Mouse (Mus musculus): ENCODE results near the gene Frmd4b. TPM values are rescaled to one million over a fixed set of nuclear protein-coding genes. Genes with fewer than 3 reads are reported as not detected.

The Frmd4b gene
- polyA plus RNA-seq, 1 experiment, result 6.8 TPM

- H3K36me3 ChIP-seq (ENCODE audit: control insufficient read depth, insufficient read depth, low read length), result no peaks in the 10 kb centered on the region
- TF ChIP-seq POLR2A (IDR thresholded peaks at IDR 0.05; ENCODE audit: control insufficient read depth, low read depth, low read length), result no peak
- no peak for TF ChIP-seq CTCF (IDR thresholded peaks at IDR 0.05; ENCODE audit: control insufficient read depth, insufficient read depth, insufficient replicate concordance, low read depth, low read length)
- H3K27me3 ChIP-seq (ENCODE audit: control insufficient read depth, insufficient read depth, low read length), result no peaks in the 10 kb centered on the region
- peak overlapping the region; percentile 68 for H3K4me3 ChIP-seq (ENCODE audit: control insufficient read depth, low read depth, low read length)
- peaks cover 10% of the 10 kb centered on the region for H3K4me1 ChIP-seq (ENCODE audit: control insufficient read depth, insufficient read depth, low read length)
- H3K27ac ChIP-seq (ENCODE audit: control insufficient read depth, insufficient read depth, low read depth, low read length), result no peak overlapping the region
These were observed 433 bp upstream of the Frmd4b start for GRCm38 (mm10) chr6:97617774-97618173.

- no peaks in the 10 kb centered on the region for H3K27me3 ChIP-seq (ENCODE audit: control insufficient read depth, insufficient read depth, low read length)
- no peaks in the 10 kb centered on the region for H3K36me3 ChIP-seq (ENCODE audit: control insufficient read depth, insufficient read depth, low read length)
- TF ChIP-seq POLR2A (IDR thresholded peaks at IDR 0.05; ENCODE audit: control insufficient read depth, low read depth, low read length), result no peak
- no peak for TF ChIP-seq CTCF (IDR thresholded peaks at IDR 0.05; ENCODE audit: control insufficient read depth, insufficient read depth, insufficient replicate concordance, low read depth, low read length)
- H3K4me3 ChIP-seq (ENCODE audit: control insufficient read depth, low read depth, low read length), result peak overlapping the region; percentile 68
- H3K4me1 ChIP-seq (ENCODE audit: control insufficient read depth, insufficient read depth, low read length), result peaks cover 10% of the 10 kb centered on the region
- H3K27ac ChIP-seq (ENCODE audit: control insufficient read depth, insufficient read depth, low read depth, low read length), result no peak overlapping the region
These were observed 579 bp downstream of the Frmd4b start for GRCm38 (mm10) chr6:97616658-97617265.

GRCm38 (mm10) chr6:97615901-97616461, 1.4 kb downstream of the Frmd4b start:
- H3K4me3 ChIP-seq (ENCODE audit: control insufficient read depth, low read depth, low read length), result no peak overlapping the region
- no peaks in the 10 kb centered on the region for H3K36me3 ChIP-seq (ENCODE audit: control insufficient read depth, insufficient read depth, low read length)
- TF ChIP-seq CTCF (IDR thresholded peaks at IDR 0.05; ENCODE audit: control insufficient read depth, insufficient read depth, insufficient replicate concordance, low read depth, low read length), result no peak
- TF ChIP-seq POLR2A (IDR thresholded peaks at IDR 0.05; ENCODE audit: control insufficient read depth, low read depth, low read length), result no peak
- peaks cover 10% of the 10 kb centered on the region for H3K4me1 ChIP-seq (ENCODE audit: control insufficient read depth, insufficient read depth, low read length)
- no peak overlapping the region for H3K27ac ChIP-seq (ENCODE audit: control insufficient read depth, insufficient read depth, low read depth, low read length)
- H3K27me3 ChIP-seq (ENCODE audit: control insufficient read depth, insufficient read depth, low read length), result no peaks in the 10 kb centered on the region

- H3K4me3 ChIP-seq (ENCODE audit: control insufficient read depth, low read depth, low read length), result no peak overlapping the region
- H3K4me1 ChIP-seq (ENCODE audit: control insufficient read depth, insufficient read depth, low read length), result peaks cover 10% of the 10 kb centered on the region
- H3K36me3 ChIP-seq (ENCODE audit: control insufficient read depth, insufficient read depth, low read length), result no peaks in the 10 kb centered on the region
- no peak for TF ChIP-seq CTCF (IDR thresholded peaks at IDR 0.05; ENCODE audit: control insufficient read depth, insufficient read depth, insufficient replicate concordance, low read depth, low read length)
- no peak for TF ChIP-seq POLR2A (IDR thresholded peaks at IDR 0.05; ENCODE audit: control insufficient read depth, low read depth, low read length)
- H3K27ac ChIP-seq (ENCODE audit: control insufficient read depth, insufficient read depth, low read depth, low read length), result no peak overlapping the region
- no peaks in the 10 kb centered on the region for H3K27me3 ChIP-seq (ENCODE audit: control insufficient read depth, insufficient read depth, low read length)
These were observed 3.2 kb downstream of the Frmd4b start for GRCm38 (mm10) chr6:97614179-97614578.

DNA sequence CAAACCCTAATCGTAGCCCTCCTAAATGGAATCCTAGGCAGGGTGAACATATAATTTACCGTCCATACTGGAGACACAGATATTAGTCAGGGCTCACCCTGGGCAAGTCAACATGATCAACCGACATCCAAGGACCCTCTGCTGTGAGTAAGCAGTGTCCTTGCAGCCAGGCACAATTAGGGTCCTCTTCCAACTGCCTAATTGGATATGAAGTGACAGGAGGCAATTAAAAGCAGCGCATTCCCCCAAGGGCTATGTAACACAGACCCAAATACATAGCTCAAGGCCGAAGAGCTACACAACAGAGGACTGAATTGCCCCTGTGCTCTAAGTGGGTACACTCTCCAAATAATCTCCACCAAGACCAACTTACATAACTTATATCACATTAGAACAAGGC, 4.5 kb downstream of the Frmd4b start:
- TF ChIP-seq POLR2A (IDR thresholded peaks at IDR 0.05; ENCODE audit: control insufficient read depth, low read depth, low read length) (no peak), CTCF (IDR thresholded peaks at IDR 0.05; ENCODE audit: control insufficient read depth, insufficient read depth, insufficient replicate concordance, low read depth, low read length) (no peak)
- Histone ChIP-seq H3K36me3 (ENCODE audit: control insufficient read depth, insufficient read depth, low read length) (no peaks in the 10 kb centered on the region), H3K4me1 (ENCODE audit: control insufficient read depth, insufficient read depth, low read length) (peaks cover 10% of the 10 kb centered on the region), H3K27ac (ENCODE audit: control insufficient read depth, insufficient read depth, low read depth, low read length) (no peak overlapping the region), H3K27me3 (ENCODE audit: control insufficient read depth, insufficient read depth, low read length) (no peaks in the 10 kb centered on the region), H3K4me3 (ENCODE audit: control insufficient read depth, low read depth, low read length) (no peak overlapping the region)

DNA sequence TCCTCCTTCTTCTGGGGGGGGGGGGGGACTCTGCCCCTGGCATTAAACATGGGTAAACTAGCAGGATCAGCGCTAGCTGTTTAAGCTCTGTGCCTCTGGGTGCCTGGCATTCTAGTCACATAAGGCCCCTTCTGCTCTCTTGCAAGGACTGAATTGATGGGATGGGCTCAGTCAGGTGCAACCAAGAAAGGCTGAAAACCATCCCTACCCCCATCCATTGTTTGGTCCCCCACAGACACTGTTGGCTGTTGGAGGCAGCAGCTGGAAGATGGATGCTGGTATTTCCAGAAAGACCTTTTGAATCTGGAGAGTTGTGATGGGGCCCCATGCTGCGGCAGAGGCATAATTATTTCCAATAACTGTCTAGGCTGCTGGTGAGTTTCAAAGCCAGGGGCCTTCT, 7.3 kb downstream of the Frmd4b start:
- H3K36me3 ChIP-seq (ENCODE audit: control insufficient read depth, insufficient read depth, low read length), result no peaks in the 10 kb centered on the region
- TF ChIP-seq CTCF (IDR thresholded peaks at IDR 0.05; ENCODE audit: control insufficient read depth, insufficient read depth, insufficient replicate concordance, low read depth, low read length) (no peak), POLR2A (IDR thresholded peaks at IDR 0.05; ENCODE audit: control insufficient read depth, low read depth, low read length) (no peak)
- H3K4me3 ChIP-seq (ENCODE audit: control insufficient read depth, low read depth, low read length), result no peak overlapping the region
- no peak overlapping the region for H3K27ac ChIP-seq (ENCODE audit: control insufficient read depth, insufficient read depth, low read depth, low read length)
- no peaks in the 10 kb centered on the region for H3K27me3 ChIP-seq (ENCODE audit: control insufficient read depth, insufficient read depth, low read length)
- H3K4me1 ChIP-seq (ENCODE audit: control insufficient read depth, insufficient read depth, low read length), result no peaks in the 10 kb centered on the region

DNA sequence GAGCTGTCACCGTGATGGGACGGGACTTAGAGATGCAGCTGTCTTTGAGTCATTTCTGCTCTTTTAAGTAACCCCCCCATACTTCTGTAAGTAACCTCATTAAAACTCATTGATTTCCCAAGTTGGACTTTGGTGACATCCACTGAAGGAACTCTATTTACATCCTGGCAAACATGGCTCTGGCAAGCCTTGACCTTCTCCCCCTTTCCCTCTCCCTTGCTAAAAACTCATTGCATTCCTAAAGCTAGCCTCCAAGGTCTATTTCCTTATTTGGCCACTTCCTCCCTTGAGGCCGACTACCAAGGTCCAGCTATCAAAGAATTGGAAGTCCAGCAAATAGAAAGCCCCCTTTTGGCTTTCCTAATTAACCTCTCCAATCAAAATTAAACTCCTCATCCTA, 9.7 kb downstream of the Frmd4b start:
- H3K4me1 ChIP-seq (ENCODE audit: control insufficient read depth, insufficient read depth, low read length), result no peaks in the 10 kb centered on the region
- H3K4me3 ChIP-seq (ENCODE audit: control insufficient read depth, low read depth, low read length), result no peak overlapping the region
- no peak for TF ChIP-seq CTCF (IDR thresholded peaks at IDR 0.05; ENCODE audit: control insufficient read depth, insufficient read depth, insufficient replicate concordance, low read depth, low read length)
- no peak for TF ChIP-seq POLR2A (IDR thresholded peaks at IDR 0.05; ENCODE audit: control insufficient read depth, low read depth, low read length)
- H3K27ac ChIP-seq (ENCODE audit: control insufficient read depth, insufficient read depth, low read depth, low read length), result no peak overlapping the region
- H3K36me3 ChIP-seq (ENCODE audit: control insufficient read depth, insufficient read depth, low read length), result no peaks in the 10 kb centered on the region
- no peaks in the 10 kb centered on the region for H3K27me3 ChIP-seq (ENCODE audit: control insufficient read depth, insufficient read depth, low read length)
